Mouse (Mus musculus): ENCODE results near the gene Atp6v0a4. TPM values are rescaled to one million over a fixed set of nuclear protein-coding genes. Genes with fewer than 3 reads are reported as not detected.

Atp6v0a4 gene
- polyA plus RNA-seq, 1 experiment from 2014 or later = 0.31 TPM

DNA sequence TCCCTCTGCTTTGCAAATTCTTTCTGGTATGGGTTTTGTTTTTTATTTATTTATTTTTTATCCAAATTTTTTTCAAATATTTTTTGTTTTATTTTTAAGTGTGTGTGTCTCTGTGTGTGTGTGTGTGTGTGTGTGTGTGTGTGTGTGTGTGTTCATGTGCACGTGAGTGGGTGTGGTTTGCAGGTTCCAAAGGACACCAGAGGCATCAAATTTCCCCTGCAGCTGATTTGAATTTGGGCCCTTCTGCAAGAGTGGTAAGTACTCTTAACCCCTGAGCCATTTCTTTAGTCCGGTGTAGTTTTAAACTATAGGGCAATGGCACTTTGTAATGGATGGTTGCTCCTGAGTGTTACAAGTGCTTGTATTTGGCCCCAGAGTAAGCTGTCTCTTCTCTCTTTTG, 96.2 kb downstream of the Atp6v0a4 start:
- Histone ChIP-seq H3K36me3 (no peaks in the 10 kb centered on the region), H3K4me2 (no peak overlapping the region), H3K27ac (replicated peaks) (no peak overlapping the region), H3K4me3 (no peak overlapping the region), H3K9me3 (no peaks in the 10 kb centered on the region), H3K9ac (no peak overlapping the region), H3K27me3 (no peaks in the 10 kb centered on the region), H3K4me1 (replicated peaks) (peaks cover 8% of the 10 kb centered on the region)
- no peak for ATAC-seq (ENCODE audit: low read depth)
- WGBS = 55% methylated on average over 2 of the region's 2 CpGs

DNA sequence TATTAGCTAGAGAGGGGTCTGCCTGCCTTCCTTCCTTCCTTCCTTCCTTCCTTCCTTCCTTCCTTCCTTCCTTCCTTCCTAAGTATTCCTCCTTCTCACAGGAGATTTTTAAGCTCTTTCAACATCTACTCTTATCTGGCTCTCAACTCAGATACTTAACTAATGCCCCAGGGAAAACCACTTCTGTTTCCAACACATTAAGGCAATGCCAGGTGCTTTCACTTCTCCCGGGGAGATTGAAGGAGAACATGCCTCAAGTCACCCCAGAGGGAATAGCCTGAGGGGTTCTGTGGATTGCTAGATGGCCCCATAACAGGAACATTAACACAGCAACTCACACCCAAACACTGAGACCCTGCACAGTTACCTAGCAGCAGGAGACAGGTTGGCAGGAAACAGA, 96.6 kb downstream of the Atp6v0a4 start:
- no peak overlapping the region for H3K4me3 ChIP-seq
- H3K27ac ChIP-seq (replicated peaks) = no peak overlapping the region
- no peaks in the 10 kb centered on the region for H3K9me3 ChIP-seq
- no peak overlapping the region for H3K4me2 ChIP-seq
- ATAC-seq (ENCODE audit: low read depth) = no peak
- 59% methylated on average over 1 of the region's 1 CpGs for WGBS
- no peaks in the 10 kb centered on the region for H3K36me3 ChIP-seq
- no peaks in the 10 kb centered on the region for H3K27me3 ChIP-seq
- H3K9ac ChIP-seq = no peak overlapping the region
- peaks cover 12% of the 10 kb centered on the region for H3K4me1 ChIP-seq (replicated peaks)

DNA sequence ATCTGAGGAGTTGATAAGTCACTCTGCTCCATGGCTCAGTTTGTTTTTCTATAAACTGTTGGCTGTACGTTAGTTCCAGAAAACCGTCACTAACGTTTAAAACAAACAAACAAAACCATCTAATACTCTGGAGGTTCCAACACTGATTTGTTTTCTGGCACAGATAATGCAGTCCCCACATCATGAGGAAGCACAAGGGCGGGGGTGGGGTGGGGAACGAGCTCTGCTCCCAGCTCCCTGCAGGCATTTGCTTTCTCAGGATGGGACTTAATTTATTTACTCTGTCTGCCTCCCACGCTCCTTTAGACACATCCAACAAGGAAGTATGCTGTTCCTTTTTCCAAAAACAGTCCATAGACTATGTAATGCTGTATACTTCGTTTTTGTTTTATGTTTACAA, 101.1 kb downstream of the Atp6v0a4 start:
- Histone ChIP-seq H3K4me1 (replicated peaks) (peaks cover 6% of the 10 kb centered on the region; the same call in 1 of the 2 replicates), H3K36me3 (no peaks in the 10 kb centered on the region), H3K9me3 (no peaks in the 10 kb centered on the region), H3K4me3 (no peak overlapping the region), H3K27ac (replicated peaks) (no peak overlapping the region), H3K27me3 (no peaks in the 10 kb centered on the region), H3K4me2 (no peak overlapping the region), H3K9ac (no peak overlapping the region)
- ATAC-seq (ENCODE audit: low read depth) = no peak
- WGBS = 46% methylated on average over 7 of the region's 7 CpGs

DNA sequence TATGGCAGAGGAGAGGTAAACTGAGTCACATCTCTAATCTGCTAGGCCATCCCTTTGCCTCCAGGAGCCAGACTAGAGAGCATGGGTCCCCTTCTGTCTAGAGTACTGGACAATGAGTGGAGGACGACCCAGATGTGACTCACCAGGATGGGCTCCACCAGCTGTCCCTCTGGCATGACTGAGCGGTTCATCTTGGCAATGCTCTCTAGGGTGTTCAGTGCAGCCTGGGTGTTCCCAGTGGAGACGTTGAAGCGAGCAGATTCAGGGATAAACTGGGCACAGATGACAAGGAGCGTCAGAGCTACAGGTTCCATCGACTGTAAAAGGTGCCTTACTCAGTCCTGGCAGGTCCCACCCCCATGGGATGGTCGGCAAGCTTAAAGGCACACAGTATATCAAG, 103.0 kb downstream of the Atp6v0a4 start:
- no peak for ATAC-seq (ENCODE audit: low read depth)
- WGBS = 87% methylated on average over 7 of the region's 7 CpGs
- no peak overlapping the region for H3K9ac ChIP-seq
- no peak overlapping the region for H3K27ac ChIP-seq (replicated peaks)
- H3K4me2 ChIP-seq = no peak overlapping the region
- H3K4me3 ChIP-seq = no peak overlapping the region
- no peaks in the 10 kb centered on the region for H3K9me3 ChIP-seq
- peaks cover 6% of the 10 kb centered on the region; the same call in 1 of the 2 replicates for H3K4me1 ChIP-seq (replicated peaks)
- H3K36me3 ChIP-seq = no peaks in the 10 kb centered on the region
- no peaks in the 10 kb centered on the region for H3K27me3 ChIP-seq

DNA sequence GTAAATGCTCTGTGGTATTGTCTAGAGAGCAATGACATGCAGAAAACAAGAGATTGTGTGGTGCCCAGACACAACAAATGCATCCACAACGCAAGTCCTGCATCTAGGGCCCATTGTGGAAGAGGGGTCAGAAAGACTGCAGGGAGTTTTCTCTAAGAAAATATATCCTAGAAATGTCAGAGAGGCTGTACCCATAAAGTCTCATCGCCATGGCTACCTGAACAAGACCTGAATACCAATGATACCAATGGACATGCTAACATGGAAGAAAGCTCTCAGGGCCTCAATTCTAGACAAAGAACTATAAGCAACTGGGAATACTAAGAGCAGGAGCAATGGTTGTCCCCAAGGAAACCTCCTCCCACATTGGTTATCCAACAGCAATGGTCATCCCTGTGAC, 111.6 kb downstream of the Atp6v0a4 start:
- no peak overlapping the region for H3K27ac ChIP-seq (replicated peaks)
- WGBS = 51% methylated on average over 2 of the region's 2 CpGs
- H3K4me2 ChIP-seq = no peak overlapping the region
- no peaks in the 10 kb centered on the region for H3K4me1 ChIP-seq (replicated peaks)
- H3K4me3 ChIP-seq = no peak overlapping the region
- no peak for ATAC-seq (ENCODE audit: low read depth)
- H3K27me3 ChIP-seq = no peaks in the 10 kb centered on the region
- H3K36me3 ChIP-seq = no peaks in the 10 kb centered on the region
- no peaks in the 10 kb centered on the region for H3K9me3 ChIP-seq
- no peak overlapping the region for H3K9ac ChIP-seq

DNA sequence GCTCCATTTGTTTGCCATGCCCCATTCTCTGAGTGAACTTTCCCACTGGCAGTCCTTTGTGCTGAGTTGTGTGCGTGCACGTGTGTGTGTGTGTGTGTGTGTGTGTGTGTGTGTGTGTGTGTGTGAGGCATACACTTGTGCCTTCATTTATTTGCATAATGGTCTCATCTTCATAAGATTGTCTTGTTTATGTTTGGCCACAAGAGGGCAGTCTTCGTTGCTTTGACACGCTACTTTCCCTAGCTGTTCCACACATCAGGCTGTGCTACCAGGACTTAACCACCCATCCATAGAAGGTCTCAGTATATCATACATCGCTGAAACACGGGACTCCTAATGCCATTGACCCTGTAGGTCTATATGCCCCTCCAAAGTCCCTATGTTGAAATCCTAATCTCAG, 116.9 kb downstream of the Atp6v0a4 start:
- peak; percentile 63; the same call in 1 of the 2 replicates for ATAC-seq (ENCODE audit: low read depth)
- H3K27ac ChIP-seq (replicated peaks) = no peak overlapping the region
- H3K36me3 ChIP-seq = no peaks in the 10 kb centered on the region
- H3K9ac ChIP-seq = no peak overlapping the region
- no peaks in the 10 kb centered on the region for H3K4me1 ChIP-seq (replicated peaks)
- no peak overlapping the region for H3K4me2 ChIP-seq
- H3K27me3 ChIP-seq = no peaks in the 10 kb centered on the region
- no peak overlapping the region for H3K4me3 ChIP-seq
- WGBS = 8% methylated on average over 6 of the region's 6 CpGs
- no peaks in the 10 kb centered on the region for H3K9me3 ChIP-seq

Other genes with a start within 250 kb of the Atp6v0a4 start
- gene Svopl, start 77.6 kb downstream of the Atp6v0a4 start, polyA plus RNA-seq (2015; fragmentation: Nextera tagmentation; extraction: Ambion mirVana) = 0.45 and 0.55 TPM in 2 replicates
- gene Tmem213, start 15.3 kb downstream of the Atp6v0a4 start, polyA plus RNA-seq (2015; fragmentation: Nextera tagmentation; extraction: Ambion mirVana) = not detected in 2 replicates
- gene D630045J12Rik, start 129.4 kb upstream of the Atp6v0a4 start, polyA plus RNA-seq (2015; fragmentation: Nextera tagmentation; extraction: Ambion mirVana) = 14.6 and 15.4 TPM in 2 replicates
- gene Zc3hav1l, start 174.7 kb upstream of the Atp6v0a4 start, polyA plus RNA-seq (2015; fragmentation: Nextera tagmentation; extraction: Ambion mirVana) = 9.9 and 10.1 TPM in 2 replicates
- gene Zc3hav1, start 230.0 kb upstream of the Atp6v0a4 start, polyA plus RNA-seq (2015; fragmentation: Nextera tagmentation; extraction: Ambion mirVana) = 1.1 and 1.3 TPM in 2 replicates